Mouse (Mus musculus): ENCODE measurements at regions not wholly inside any gene's neighbourhood (a gene's known extent, or its start where the extent isn't known, plus 50 kb on each side); places are given as distances from the start of the nearest gene placed in this dataset.

- TF ChIP-seq CTCF (IDR thresholded peaks at IDR 0.05; ENCODE audit: extremely low read depth, insufficient read depth, insufficient read length, insufficient replicate concordance) (no peak), POLR2A (IDR thresholded peaks at IDR 0.05; ENCODE audit: low read depth, low read length) (no peak)
These were observed 108.0 kb upstream of the Peli2 start for GRCm38 (mm10) chr14:48012361-48013215.

Measured in spleen, adult 2 months (tissue).